Mouse (Mus musculus): ENCODE data around the gene Olfr522. TPM values are rescaled to one million over a fixed set of nuclear protein-coding genes. Genes with fewer than 3 reads are reported as not detected.

The Olfr522 gene
- polyA plus RNA-seq, 1 experiment from 2014 or later: not detected

- no peak overlapping the region for H3K27ac ChIP-seq
- WGBS: 2% methylated on average over 40 of the region's 40 CpGs
- peak; percentile 95 for ATAC-seq (ENCODE audit: low FRiP score, low read depth)
Measured at GRCm38 (mm10) chr7:140125278-140126021, 39.1 kb downstream of the Olfr522 start.

GRCm38 (mm10) chr7:140124382-140124781, 40.2 kb downstream of the Olfr522 start:
- Histone ChIP-seq H3K27ac (no peak overlapping the region), H3K9me3 (no peaks in the 10 kb centered on the region), H3K4me1 (peaks cover 10% of the 10 kb centered on the region), H3K9ac (no peak overlapping the region), H3K4me3 (no peak overlapping the region), H3K4me2 (replicated peaks) (no peak overlapping the region), H3K27me3 (replicated peaks) (no peaks in the 10 kb centered on the region), H3K36me3 (no peaks in the 10 kb centered on the region)
- WGBS: 93% methylated on average over 1 of the region's 1 CpGs
- no peak for ATAC-seq (ENCODE audit: low FRiP score, low read depth)

More at GRCm38 (mm10) chr7:140125278-140126021, 39.1 kb downstream of the Olfr522 start:
- peak overlapping the region; percentile 83 for H3K9ac ChIP-seq
- H3K4me3 ChIP-seq: peak overlapping the region; percentile 66
- peaks cover 10% of the 10 kb centered on the region for H3K4me1 ChIP-seq
- peaks cover 5% of the 10 kb centered on the region; the same call in 1 of the 2 replicates for H3K36me3 ChIP-seq
- no peaks in the 10 kb centered on the region for H3K27me3 ChIP-seq (replicated peaks)
- peak overlapping the region; percentile 85 for H3K4me2 ChIP-seq (replicated peaks)
- H3K9me3 ChIP-seq: no peaks in the 10 kb centered on the region

DNA sequence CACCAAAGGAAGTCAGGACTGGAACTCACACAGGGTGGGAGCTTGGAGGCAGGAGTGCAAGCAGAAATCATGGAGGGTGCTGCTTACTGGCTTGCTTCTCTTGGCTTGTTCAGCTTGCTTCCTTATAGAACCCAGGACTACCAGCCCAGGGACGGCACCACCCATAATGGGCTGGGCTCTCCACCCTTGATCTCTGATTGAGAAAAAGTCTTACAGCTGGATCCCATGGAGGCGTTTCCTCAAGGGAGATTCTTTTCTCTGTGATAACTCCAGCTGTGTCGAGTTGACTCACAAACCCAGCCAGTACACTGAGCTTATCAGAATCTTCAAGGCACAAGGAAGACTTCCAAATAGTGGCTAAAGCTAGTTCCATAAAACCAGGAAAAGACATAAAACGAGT, 41.8 kb downstream of the Olfr522 start:
- no peak for ATAC-seq (ENCODE audit: low FRiP score, low read depth)
- no peak overlapping the region for H3K9ac ChIP-seq

DNA sequence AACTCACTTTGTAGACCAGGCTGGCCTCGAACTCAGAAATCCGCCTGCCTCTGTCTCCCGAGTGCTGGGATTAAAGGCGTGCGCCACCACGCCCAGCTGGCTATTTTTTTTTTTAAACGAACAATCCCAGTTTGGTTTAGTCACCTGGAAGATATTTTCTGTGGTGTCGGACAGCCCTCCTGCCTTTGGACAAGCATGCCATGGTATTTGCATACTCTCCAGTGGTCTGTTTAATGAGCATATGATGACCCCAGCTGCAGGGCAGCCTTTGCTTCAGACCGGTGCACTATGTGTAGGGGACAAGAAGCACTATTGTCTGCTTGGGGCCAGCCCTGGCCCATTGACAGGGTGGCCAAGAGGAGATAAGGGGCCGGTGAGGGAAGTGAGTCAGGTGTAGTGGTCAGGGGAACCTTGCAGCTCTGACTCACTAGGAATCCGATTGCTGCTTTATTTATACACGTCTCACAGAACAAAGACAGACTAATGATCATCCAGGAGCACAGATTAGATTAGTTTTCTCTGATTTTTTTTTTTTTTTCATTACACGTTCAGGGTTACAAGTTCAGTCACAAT, 43.1 kb downstream of the Olfr522 start:
- no peaks in the 10 kb centered on the region for H3K27me3 ChIP-seq (replicated peaks)
- no peak overlapping the region for H3K9ac ChIP-seq
- no peak overlapping the region for H3K4me3 ChIP-seq
- no peaks in the 10 kb centered on the region for H3K36me3 ChIP-seq
- H3K4me1 ChIP-seq: peaks cover 10% of the 10 kb centered on the region
- no peak for ATAC-seq (ENCODE audit: low FRiP score, low read depth)
- H3K4me2 ChIP-seq (replicated peaks): no peak overlapping the region
- 73% methylated on average over 13 of the region's 13 CpGs for WGBS
- no peaks in the 10 kb centered on the region for H3K9me3 ChIP-seq
- H3K27ac ChIP-seq: no peak overlapping the region

More for the DNA sequence above, 41.8 kb downstream of the Olfr522 start:
- Histone ChIP-seq H3K4me2 (replicated peaks) (no peak overlapping the region), H3K27me3 (replicated peaks) (no peaks in the 10 kb centered on the region), H3K27ac (no peak overlapping the region), H3K9me3 (no peaks in the 10 kb centered on the region), H3K4me1 (peaks cover 10% of the 10 kb centered on the region), H3K36me3 (no peaks in the 10 kb centered on the region), H3K4me3 (no peak overlapping the region)
- 44% methylated on average over 4 of the region's 4 CpGs for WGBS

GRCm38 (mm10) chr7:140120484-140120883, 44.1 kb downstream of the Olfr522 start:
- H3K27me3 ChIP-seq (replicated peaks): no peaks in the 10 kb centered on the region
- WGBS: 94% methylated on average over 2 of the region's 2 CpGs
- H3K9me3 ChIP-seq: no peaks in the 10 kb centered on the region
- no peak overlapping the region for H3K27ac ChIP-seq
- no peak overlapping the region for H3K4me3 ChIP-seq
- 0 out of 2 replicates have a peak, but pooled peaks cover 5% of the 10 kb centered on the region for H3K4me1 ChIP-seq
- H3K4me2 ChIP-seq (replicated peaks): no peak overlapping the region
- H3K9ac ChIP-seq: no peak overlapping the region
- ATAC-seq (ENCODE audit: low FRiP score, low read depth): no peak
- no peaks in the 10 kb centered on the region for H3K36me3 ChIP-seq

- Histone ChIP-seq H3K9me3 (no peaks in the 10 kb centered on the region), H3K27ac (peak within 1 kb of the TSS; percentile 53; the same call in 1 of the 2 replicates), H3K4me3 (peak within 1 kb of the TSS; percentile 69), H3K36me3 (peaks cover 14% of the 10 kb centered on the region), H3K4me1 (no peaks in the 10 kb centered on the region), H3K4me2 (replicated peaks) (peak within 1 kb of the TSS; percentile 88), H3K9ac (peak within 1 kb of the TSS; percentile 88), H3K27me3 (replicated peaks) (no peaks in the 10 kb centered on the region)
- WGBS: 4% methylated on average over 28 of the region's 28 CpGs
- peak; percentile 92 for ATAC-seq (ENCODE audit: low FRiP score, low read depth)
Measured at GRCm38 (mm10) chr7:140116329-140117054, 48.1 kb downstream of the Olfr522 start, which contains the start of gene Echs1. Gene Echs1 (minus strand): TSS chr7:140116476.

GRCm38 (mm10) chr7:140115583-140116328, 48.8 kb downstream of the Olfr522 start, which contains the start of gene Paox:
Gene Paox (plus strand): TSS chr7:140115799.
- H3K4me2 ChIP-seq (replicated peaks): peak within 1 kb of the TSS; percentile 88
- H3K27ac ChIP-seq: peak within 1 kb of the TSS; percentile 53; the same call in 1 of the 2 replicates
- no peaks in the 10 kb centered on the region for H3K9me3 ChIP-seq
- WGBS: 3% methylated on average over 23 of the region's 23 CpGs
- peak within 1 kb of the TSS; percentile 69 for H3K4me3 ChIP-seq
- no peaks in the 10 kb centered on the region for H3K4me1 ChIP-seq
- H3K36me3 ChIP-seq: peaks cover 21% of the 10 kb centered on the region
- peak; percentile 64 for ATAC-seq (ENCODE audit: low FRiP score, low read depth)
- no peaks in the 10 kb centered on the region for H3K27me3 ChIP-seq (replicated peaks)
- peak within 1 kb of the TSS; percentile 88 for H3K9ac ChIP-seq

- no peak overlapping the region for H3K9ac ChIP-seq
- no peaks in the 10 kb centered on the region for H3K9me3 ChIP-seq
- H3K4me3 ChIP-seq: no peak overlapping the region
- H3K27ac ChIP-seq: no peak overlapping the region
- no peaks in the 10 kb centered on the region for H3K27me3 ChIP-seq (replicated peaks)
- H3K36me3 ChIP-seq: peaks cover 57% of the 10 kb centered on the region
- no peak for ATAC-seq (ENCODE audit: low FRiP score, low read depth)
- H3K4me2 ChIP-seq (replicated peaks): no peak overlapping the region
- no peaks in the 10 kb centered on the region for H3K4me1 ChIP-seq
- WGBS: 70% methylated on average over 3 of the region's 3 CpGs
Measured at GRCm38 (mm10) chr7:140111943-140112342, 52.6 kb downstream of the Olfr522 start.

Other genes starting within 250 kb of the Olfr522 start
- not detected in 2 replicates for gene Utf1, start 221.0 kb downstream of the Olfr522 start, polyA plus RNA-seq (2016; fragmentation: Nextera tagmentation; extraction: Ambion mirVana)
- 0.26 and 0.34 TPM in 2 replicates for gene 6430531B16Rik, start 186.0 kb downstream of the Olfr522 start, polyA plus RNA-seq (2016; fragmentation: Nextera tagmentation; extraction: Ambion mirVana)
- 3.6 and 3.9 TPM in 2 replicates for gene Adam8, start 172.2 kb downstream of the Olfr522 start, polyA plus RNA-seq (2016; fragmentation: Nextera tagmentation; extraction: Ambion mirVana)
- 49.2 and 54.8 TPM in 2 replicates for gene Zfp511, start 128.4 kb downstream of the Olfr522 start, polyA plus RNA-seq (2016; fragmentation: Nextera tagmentation; extraction: Ambion mirVana)
- gene Tubgcp2, start 128.1 kb downstream of the Olfr522 start, polyA plus RNA-seq (2016; fragmentation: Nextera tagmentation; extraction: Ambion mirVana): 62.5 and 65.1 TPM in 2 replicates
- 81.6 and 95.9 TPM in 2 replicates for gene Msx3, start 115.7 kb downstream of the Olfr522 start, polyA plus RNA-seq (2016; fragmentation: Nextera tagmentation; extraction: Ambion mirVana)
- 25.5 and 28.4 TPM in 2 replicates for gene Caly, start 82.2 kb downstream of the Olfr522 start, polyA plus RNA-seq (2016; fragmentation: Nextera tagmentation; extraction: Ambion mirVana)
- not detected in 2 replicates for gene Prap1, start 71.4 kb downstream of the Olfr522 start, polyA plus RNA-seq (2016; fragmentation: Nextera tagmentation; extraction: Ambion mirVana)
- gene Fuom, start 62.3 kb downstream of the Olfr522 start, polyA plus RNA-seq (2016; fragmentation: Nextera tagmentation; extraction: Ambion mirVana): 22.3 and 23.9 TPM in 2 replicates
- 13.1 and 13.2 TPM in 2 replicates for gene Paox, start 49.0 kb downstream of the Olfr522 start, polyA plus RNA-seq (2016; fragmentation: Nextera tagmentation; extraction: Ambion mirVana)
- 136 and 139 TPM in 2 replicates for gene Echs1, start 48.3 kb downstream of the Olfr522 start, polyA plus RNA-seq (2016; fragmentation: Nextera tagmentation; extraction: Ambion mirVana)
- 24.2 and 26.0 TPM in 2 replicates for gene Mtg1, start 27.2 kb downstream of the Olfr522 start, polyA plus RNA-seq (2016; fragmentation: Nextera tagmentation; extraction: Ambion mirVana)
- 3.7 and 4.3 TPM in 2 replicates for gene Sprn, start 9.9 kb downstream of the Olfr522 start, polyA plus RNA-seq (2016; fragmentation: Nextera tagmentation; extraction: Ambion mirVana)
- not detected in 2 replicates for gene Olfr523, start 8.5 kb upstream of the Olfr522 start, polyA plus RNA-seq (2016; fragmentation: Nextera tagmentation; extraction: Ambion mirVana)
- gene Olfr524, start 41.2 kb upstream of the Olfr522 start, polyA plus RNA-seq (2016; fragmentation: Nextera tagmentation; extraction: Ambion mirVana): not detected in 2 replicates
- not detected in 2 replicates for gene Cd163l1, start 53.5 kb upstream of the Olfr522 start, polyA plus RNA-seq (2016; fragmentation: Nextera tagmentation; extraction: Ambion mirVana)
- not detected in 2 replicates for gene 5830411N06Rik, start 82.5 kb upstream of the Olfr522 start, polyA plus RNA-seq (2016; fragmentation: Nextera tagmentation; extraction: Ambion mirVana)
- gene Olfr525, start 156.1 kb upstream of the Olfr522 start, polyA plus RNA-seq (2016; fragmentation: Nextera tagmentation; extraction: Ambion mirVana): not detected in 2 replicates
- not detected in 2 replicates for gene Olfr527, start 169.3 kb upstream of the Olfr522 start, polyA plus RNA-seq (2016; fragmentation: Nextera tagmentation; extraction: Ambion mirVana)
- not detected in 2 replicates for gene Olfr60, start 196.9 kb upstream of the Olfr522 start, polyA plus RNA-seq (2016; fragmentation: Nextera tagmentation; extraction: Ambion mirVana)
- not detected in 2 replicates for gene Olfr530, start 211.6 kb upstream of the Olfr522 start, polyA plus RNA-seq (2016; fragmentation: Nextera tagmentation; extraction: Ambion mirVana)
- not detected in 2 replicates for gene Olfr531, start 238.2 kb upstream of the Olfr522 start, polyA plus RNA-seq (2016; fragmentation: Nextera tagmentation; extraction: Ambion mirVana)